Mouse (Mus musculus) heart, postnatal 0 days (tissue): ENCODE measurements at regions not wholly inside any gene's neighbourhood (a gene's known extent, or its start where the extent isn't known, plus 50 kb on each side); places are given as distances from the start of the nearest gene placed in this dataset.

Experiments
- CTCF ChIP-seq: IDR thresholded peaks from 2 replicates; pipeline ENCODE4 v1.5.1; 2016; ENCODE audit warnings: antibody characterized with exemption, control low read depth, low read depth
- EP300 ChIP-seq: IDR thresholded peaks from 2 replicates; pipeline ENCODE4 v1.6.1; 2016; ENCODE audit warnings: antibody characterized with exemption, low read depth

- TF ChIP-seq CTCF (no peak), EP300 (no peak)
Measured at GRCm38 (mm10) chr2:169222264-169222663, 266.9 kb upstream of the Zfp64 start.
